Mouse (Mus musculus): ENCODE results near the gene Dnah5.

DNA sequence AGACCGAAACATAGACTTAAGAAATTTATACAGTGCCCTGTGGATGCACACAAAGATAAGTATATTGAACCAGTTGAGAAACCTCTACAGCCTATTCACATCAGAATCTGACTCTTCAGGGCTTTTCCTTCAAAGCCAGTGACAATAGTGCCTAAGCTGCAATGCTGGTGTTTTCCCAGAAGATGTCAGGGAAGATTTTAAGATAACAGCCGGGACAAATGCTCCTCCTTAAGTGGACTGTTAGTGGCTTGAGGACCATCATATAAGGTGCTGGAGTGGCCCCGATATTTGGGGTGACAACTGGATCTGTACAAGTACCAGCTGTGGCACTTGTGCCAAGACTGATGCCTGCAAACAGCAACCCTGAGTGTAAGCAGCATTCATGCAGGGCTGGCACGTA is 4.9 kb upstream of the Dnah5 start:
- TF ChIP-seq CTCF (IDR thresholded peaks at IDR 0.05; ENCODE audit: borderline replicate concordance, insufficient read depth, low read length) (no peak), POLR2A (IDR thresholded peaks at IDR 0.05; ENCODE audit: low read depth, low read length) (no peak)

All from embryonic fibroblast, embryonic 13.5 days (primary cell).